Mouse (Mus musculus): Measurements from ENCODE around the gene Tulp4.
A peak's percentile ranks its signal among the peaks of the same experiment; 100 is the strongest.

The Tulp4 gene

GRCm38 (mm10) chr17:6106361-6107014 lies at the start of gene Tulp4:
Gene Tulp4 (plus strand): TSS chr17:6106437.
- DNase-seq: peak; percentile 87

DNA sequence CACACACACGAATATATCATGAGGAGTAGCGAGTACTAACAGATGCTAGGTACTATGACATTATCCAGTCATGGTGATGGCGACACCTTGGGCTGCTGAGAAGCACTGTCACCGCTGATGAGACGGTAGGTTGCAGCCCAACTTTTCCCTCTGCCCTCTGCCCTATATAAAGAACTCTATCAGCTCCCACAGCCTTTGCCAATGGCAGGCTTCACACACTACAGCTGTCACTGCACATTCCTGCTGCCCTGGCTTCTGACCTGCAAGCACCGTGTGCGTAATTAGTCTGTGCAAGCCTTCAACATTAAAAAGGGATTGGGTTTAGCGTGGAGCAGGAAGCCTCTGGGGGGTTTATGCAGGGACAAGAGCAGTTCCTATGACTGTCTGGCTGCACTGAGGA lies 43.4 kb upstream of the Tulp4 start:
- DNase-seq: no peak

DNA sequence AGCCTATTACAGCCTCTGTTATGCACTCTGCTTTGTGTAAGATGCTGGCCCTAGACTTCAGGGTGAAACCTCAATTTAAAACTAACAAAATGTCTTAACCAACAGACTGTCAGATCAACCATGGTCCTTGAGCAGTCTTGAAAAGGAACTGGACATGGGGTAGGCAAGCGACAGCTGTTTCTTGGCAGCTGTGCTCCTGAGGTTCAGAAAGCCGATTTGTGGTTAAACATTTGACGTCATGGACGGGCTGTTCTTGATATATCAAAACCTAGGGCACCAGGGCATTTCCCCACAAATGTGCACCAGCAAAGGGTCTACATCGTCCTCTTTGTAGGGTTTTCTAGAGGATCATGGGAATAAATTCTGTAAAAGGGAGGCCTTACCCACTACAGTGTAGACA lies 42.7 kb upstream of the Tulp4 start:
- no peak for DNase-seq

DNA sequence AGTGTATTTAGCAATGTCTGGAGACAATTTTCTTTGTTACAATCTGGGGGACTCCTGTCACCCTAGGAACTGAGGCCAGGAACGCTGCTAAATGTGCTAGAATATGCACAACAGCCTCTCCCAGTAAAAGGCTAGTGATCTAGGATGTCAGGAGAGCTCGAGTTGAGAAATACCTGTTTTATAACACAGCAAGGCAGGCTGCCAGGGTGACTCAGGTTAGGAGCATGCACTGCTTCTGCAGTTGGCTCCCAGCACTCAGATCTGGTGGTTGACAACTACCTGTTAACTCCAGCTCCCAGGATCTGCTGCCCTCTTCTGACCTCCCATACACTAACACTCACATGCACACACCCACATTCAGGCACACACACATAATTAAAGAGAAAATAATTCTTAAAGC lies 40.2 kb upstream of the Tulp4 start:
- DNase-seq: no peak

DNA sequence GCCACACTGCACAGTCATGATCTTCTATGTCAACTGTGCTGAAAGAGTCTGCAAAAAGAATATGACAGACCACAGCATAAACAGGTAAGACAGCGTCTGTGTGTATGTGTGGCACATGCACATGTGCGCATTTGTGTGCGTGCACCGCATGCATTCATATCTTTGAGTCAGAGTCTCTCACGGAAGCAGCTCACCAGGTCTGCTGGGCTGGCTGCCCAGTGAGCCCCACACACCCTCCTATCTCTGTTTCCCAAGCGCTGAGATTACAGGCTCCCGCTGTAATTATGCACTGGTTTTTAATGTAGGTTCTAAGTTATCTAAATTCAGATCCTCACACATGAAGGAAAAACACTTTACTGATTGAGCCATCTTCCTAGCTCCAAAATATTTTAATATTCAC lies 38.6 kb upstream of the Tulp4 start:
- DNase-seq: no peak

DNA sequence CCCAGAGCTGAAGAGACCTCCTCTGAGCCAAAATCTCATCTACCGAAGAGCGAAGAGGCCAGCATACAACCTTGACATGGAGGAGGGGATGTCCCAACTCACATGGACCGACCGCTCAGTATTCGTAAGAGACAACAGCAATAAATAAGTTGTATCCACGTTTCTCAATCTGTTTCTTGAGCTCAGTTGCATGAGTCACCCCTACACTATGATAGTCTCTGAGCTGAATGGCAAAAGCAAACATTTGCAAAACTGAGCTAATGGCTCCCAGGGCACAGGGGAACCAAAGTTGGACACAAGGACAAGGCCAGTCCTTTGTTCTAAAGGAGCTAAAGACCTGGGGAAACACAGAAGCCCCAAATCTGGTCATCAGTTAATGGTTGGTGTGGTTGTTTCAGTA lies 36.4 kb upstream of the Tulp4 start:
- DNase-seq: no peak

GRCm38 (mm10) chr17:6073405-6073804 lies 32.8 kb upstream of the Tulp4 start:
- no peak for DNase-seq

- DNase-seq: peak; percentile 99
These were observed 26.7 kb upstream of the Tulp4 start, which contains the start of the genes Serac1 and Gtf2h5 for GRCm38 (mm10) chr17:6079287-6080122. Gene Serac1 (minus strand): TSS chr17:6079741. Gene Gtf2h5 (plus strand): TSS chr17:6079786.

DNA sequence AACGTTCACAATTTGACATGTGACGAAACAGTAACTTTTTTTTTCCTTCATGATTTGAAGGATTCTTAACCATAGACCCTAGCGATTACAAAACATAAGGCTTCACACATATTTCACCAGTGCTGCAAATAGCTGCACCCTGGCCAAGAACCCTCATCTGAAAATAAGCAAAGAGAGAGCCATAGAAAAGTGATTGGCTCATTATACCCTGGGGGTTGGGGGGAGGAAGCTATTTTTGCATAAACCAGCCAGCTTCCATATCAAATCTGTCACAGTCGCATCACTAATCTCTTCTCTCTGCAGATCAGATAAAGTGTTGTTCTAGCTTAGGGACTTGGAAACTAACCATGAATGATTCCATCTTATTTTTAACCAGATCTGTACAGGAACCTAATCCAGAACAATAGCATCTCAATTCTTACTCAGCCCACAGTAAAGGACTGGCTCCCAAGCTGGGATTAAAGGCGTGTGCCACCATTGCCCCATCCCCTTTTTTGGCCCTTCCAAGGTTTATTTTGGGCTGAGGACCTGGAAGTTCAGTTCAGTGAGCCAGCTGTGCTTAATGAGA lies 22.8 kb upstream of the Tulp4 start:
- no peak for DNase-seq

GRCm38 (mm10) chr17:6091604-6092003 lies 14.6 kb upstream of the Tulp4 start:
- DNase-seq: no peak

- DNase-seq: no peak
These were observed 10.7 kb upstream of the Tulp4 start for GRCm38 (mm10) chr17:6095579-6095978.

DNA sequence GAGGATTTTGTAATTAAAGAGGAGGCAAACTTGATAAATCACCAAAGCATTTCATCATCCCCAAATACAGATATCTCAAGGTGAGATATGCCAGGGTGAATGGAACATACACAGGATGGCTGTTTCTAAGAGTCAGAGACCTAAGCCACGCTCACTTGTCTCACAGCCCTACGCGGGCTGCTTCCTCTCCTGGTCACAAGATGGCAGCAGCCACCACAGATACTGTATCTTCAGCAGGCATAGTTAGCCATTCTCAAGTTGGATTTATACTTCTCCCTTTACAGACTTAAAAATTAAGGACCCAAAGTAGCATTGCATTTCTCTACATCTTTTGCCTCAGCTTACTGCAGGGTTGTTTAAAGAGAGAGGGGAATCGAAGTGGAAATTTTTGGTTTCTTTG lies 8.4 kb upstream of the Tulp4 start:
- peak; percentile 37 for DNase-seq

DNA sequence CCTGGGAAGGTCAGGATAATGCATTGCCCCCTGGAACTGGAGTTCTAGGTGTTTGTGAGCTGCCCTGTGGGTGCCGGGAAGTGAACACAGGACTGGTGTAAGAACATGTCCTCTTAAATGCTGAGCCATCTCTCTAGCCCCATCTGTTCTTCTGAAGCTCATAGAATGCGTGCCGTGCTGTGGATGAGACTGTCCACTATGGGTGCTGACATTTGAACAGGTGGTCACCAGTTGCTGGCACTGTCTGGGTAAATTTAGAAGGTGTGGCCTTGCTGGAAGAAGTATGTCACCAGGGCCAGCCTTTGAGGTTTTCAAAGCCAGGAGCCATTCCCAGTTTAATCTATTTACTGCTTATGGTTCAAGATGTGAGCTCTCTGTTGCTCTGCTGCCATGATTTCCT lies 4.0 kb upstream of the Tulp4 start:
- no peak for DNase-seq

DNA sequence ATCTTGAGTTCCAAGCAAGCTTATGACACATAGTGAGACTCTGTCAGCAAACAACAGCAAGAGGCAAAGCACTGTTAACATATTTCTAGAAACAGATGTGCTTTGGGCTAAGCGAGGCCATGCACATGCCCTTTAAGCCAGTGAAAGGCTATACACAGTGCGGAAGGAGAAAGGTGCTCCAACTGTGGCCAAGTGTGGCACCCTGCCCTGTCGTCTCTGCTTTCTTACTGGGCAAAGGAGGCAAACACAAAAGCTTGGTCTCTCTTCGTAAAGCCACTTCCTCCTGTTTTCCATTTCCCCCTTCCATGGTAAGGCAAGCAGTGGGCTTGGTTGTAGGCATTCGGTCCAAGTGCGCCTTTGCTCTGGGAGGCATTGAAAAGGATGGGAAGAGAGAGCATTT lies 2.7 kb upstream of the Tulp4 start:
- no peak for DNase-seq

DNA sequence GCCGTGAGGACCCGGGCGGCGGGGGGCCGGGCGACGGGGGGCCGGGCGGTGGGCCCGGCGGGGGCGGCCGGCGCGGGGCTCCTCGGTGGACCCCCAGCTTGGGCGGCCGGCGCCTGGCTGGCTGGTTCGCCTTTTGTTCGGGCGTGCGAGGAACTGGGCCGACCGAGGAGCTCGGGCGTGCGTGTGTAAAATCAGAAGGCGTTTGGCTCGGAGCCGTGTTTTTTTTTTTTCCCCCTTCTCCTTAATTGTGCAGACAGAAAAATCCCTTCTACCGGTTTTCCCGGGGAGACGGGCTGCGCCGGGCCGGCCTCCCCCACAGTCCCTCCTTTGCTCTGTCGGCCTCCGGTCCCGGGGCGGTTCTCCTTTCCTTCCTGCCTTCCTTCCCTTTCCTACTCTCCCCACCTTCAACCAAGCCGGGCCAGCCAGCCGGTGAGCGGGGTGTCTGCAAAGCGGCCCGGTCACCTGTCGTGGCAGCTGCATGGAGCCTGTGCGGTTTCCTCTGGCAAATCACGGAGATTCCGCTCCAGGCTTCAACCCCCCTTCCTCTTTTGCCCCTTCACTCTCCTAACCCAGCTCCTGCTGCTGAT lies 871 bp downstream of the Tulp4 start:
- DNase-seq: peak; percentile 59

DNA sequence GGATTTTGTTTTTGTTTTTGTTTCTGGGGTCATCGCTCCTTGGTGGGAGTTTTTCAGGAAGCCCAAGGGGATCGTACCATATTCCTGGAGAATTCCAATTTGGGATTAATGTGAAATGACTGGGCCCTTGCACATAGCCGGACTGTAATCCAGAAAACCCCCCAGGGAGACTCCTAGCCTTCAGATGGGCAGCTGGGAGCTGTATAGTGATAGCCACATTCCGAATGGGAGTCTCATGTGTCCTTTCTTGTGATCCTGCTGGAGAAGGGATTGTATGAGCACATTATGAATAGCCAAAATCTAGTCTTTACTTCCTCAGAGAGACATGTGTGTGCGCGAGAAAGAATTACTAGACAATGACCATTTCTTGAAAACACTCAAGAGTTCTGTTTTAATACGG lies 1.9 kb downstream of the Tulp4 start:
- DNase-seq: no peak

DNA sequence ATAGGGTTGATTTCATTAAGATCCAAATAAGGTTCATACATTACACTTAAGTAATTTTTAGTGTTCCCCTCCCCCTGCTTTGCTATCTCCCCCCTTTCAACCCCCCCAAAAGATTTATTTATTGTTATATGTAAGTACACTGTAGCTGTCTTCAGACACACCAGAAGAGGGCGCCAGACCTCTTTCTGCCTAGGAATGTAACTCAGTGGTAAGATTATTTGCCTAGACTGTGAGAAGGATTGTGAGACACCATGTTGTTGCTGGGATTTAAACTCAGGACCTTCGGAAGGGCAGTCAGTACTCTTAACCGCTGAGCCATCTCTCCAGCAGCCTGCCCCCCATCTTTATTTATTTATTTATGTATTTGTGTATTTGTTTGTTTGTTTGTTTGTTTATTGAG lies 4.7 kb downstream of the Tulp4 start:
- no peak for DNase-seq

- no peak for DNase-seq
These were observed 7.4 kb downstream of the Tulp4 start for GRCm38 (mm10) chr17:6113653-6114052.

- no peak for DNase-seq
These were observed 8.8 kb downstream of the Tulp4 start for GRCm38 (mm10) chr17:6115085-6115484.

DNA sequence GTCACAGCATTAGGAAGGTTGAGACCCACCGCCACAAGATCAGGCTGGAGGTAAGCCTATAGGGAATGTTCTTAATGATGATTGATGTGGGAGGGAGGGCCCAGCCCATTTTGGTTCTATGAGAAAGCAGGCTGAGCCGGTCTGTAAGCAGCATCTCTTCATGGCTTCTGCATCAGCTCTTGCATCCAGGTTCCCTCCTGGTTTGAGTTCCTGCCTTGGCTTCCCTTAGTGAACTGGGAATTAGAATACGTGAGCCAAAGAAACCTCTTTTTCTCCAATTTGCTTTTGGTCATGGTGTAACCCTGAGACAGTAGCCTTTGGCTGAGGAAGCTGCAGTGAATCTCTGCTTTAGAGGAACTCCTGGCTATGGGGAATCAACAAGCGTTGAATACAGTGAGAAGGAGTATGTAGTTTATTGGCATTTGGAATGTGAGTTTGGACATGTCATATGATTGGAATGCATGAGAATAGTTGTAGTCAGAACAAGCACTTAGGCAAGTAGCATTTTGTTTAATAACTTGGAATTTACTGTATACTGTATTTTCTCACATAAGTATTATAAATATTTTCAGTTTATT lies 11.0 kb downstream of the Tulp4 start:
- DNase-seq: no peak

DNA sequence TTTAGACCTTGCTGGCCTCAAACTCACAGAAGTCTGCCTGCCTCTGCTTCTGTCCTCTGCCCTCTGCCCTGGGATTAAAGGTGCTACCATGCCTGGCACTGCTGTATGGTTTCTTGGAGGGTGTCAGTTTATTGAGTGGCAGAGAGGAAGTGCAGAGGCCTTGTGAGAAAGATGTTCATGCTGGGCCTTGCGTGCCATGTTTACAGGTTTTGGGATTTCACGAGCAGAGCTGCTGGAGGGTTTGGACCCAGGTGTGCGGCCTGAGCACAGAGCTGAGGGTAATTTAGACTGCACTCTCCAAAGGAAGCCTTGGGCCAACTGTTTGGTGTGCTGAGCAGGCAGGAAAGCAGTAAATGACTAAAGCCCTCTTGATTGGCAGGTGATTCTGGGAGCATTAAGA lies 11.7 kb downstream of the Tulp4 start:
- no peak for DNase-seq

DNA sequence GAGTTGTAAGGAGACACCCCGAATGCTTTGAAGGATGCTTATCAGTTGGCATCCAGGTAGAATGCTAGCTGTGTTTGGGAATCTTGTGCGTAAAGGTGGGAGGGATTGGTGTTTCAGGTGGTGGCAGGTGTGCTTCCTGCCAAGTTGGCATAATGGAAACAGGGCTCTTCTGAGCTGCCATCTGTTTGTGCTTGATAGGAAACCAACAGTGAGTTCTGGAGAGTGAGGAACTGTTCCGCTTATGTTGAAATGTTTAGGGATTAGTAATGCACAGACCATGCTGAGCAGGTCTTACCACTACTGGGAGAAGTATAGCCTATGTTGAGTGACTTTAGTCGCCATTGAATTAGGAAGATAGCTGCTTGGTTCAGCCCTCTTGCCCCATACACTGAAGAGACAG lies 12.6 kb downstream of the Tulp4 start:
- DNase-seq: no peak

- no peak for DNase-seq
These were observed 17.5 kb downstream of the Tulp4 start for GRCm38 (mm10) chr17:6123776-6124175.

All from right cerebral cortex, postnatal 25 days (tissue).